Mouse (Mus musculus) neural tube, embryonic 15.5 days (tissue): ENCODE measurements at regions not wholly inside any gene's neighbourhood (a gene's known extent, or its start where the extent isn't known, plus 50 kb on each side); places are given as distances from the start of the nearest gene placed in this dataset.

Experiments
- ATAC-seq: fragments of 200-750 bp; cut with Nextera tagmentation; 2 replicates; pipeline ENCODE4 v1.8.0; 2017; ENCODE audit warnings: mild to moderate bottlenecking, moderate TSS enrichment, moderate library complexity; ENCODE audit not compliant: low FRiP score
- H3K27ac ChIP-seq: fragments of 300-500 bp; sonication (generic); replicated peaks from 2 replicates; pipeline ENCODE4 v1.5.1; 2015; ENCODE audit warnings: mild to moderate bottlenecking, inconsistent platforms
- H3K27me3 ChIP-seq: fragments of 300-500 bp; sonication (generic); replicated peaks from 2 replicates; pipeline ENCODE4 v1.6.1; 2015; ENCODE audit warnings: inconsistent platforms
- H3K36me3 ChIP-seq: fragments of 300-500 bp; sonication (generic); 2 replicates; pipeline ENCODE4 v1.6.1; 2015; ENCODE audit warnings: inconsistent platforms
- H3K4me1 ChIP-seq: fragments of 300-500 bp; sonication (generic); 2 replicates; pipeline ENCODE4 v1.6.1; 2015; ENCODE audit warnings: inconsistent platforms
- H3K4me2 ChIP-seq: fragments of 300-500 bp; sonication (generic); 2 replicates; pipeline ENCODE4 v1.6.1; 2015; ENCODE audit warnings: inconsistent platforms, mild to moderate bottlenecking, moderate library complexity
- H3K4me3 ChIP-seq: fragments of 300-500 bp; sonication (generic); replicated peaks from 2 replicates; pipeline ENCODE4 v1.5.1; 2015; ENCODE audit warnings: mild to moderate bottlenecking, inconsistent platforms
- H3K9ac ChIP-seq: fragments of 300-500 bp; sonication (generic); replicated peaks from 2 replicates; pipeline ENCODE4 v1.6.1; 2015; ENCODE audit warnings: mild to moderate bottlenecking, inconsistent platforms
- H3K9me3 ChIP-seq: fragments of 300-500 bp; sonication (generic); replicated peaks from 2 replicates; pipeline ENCODE4 v1.6.1; 2016; ENCODE audit warnings: inconsistent platforms
- WGBS: fragments of 180-500 bp; shearing (Covaris S2); methylation state at CpG from one replicate; pipeline ENCODE4 v1.1.7; 2015; ENCODE audit warnings: mixed read lengths; 5-methylcytosine and 5-hydroxymethylcytosine counted together

DNA sequence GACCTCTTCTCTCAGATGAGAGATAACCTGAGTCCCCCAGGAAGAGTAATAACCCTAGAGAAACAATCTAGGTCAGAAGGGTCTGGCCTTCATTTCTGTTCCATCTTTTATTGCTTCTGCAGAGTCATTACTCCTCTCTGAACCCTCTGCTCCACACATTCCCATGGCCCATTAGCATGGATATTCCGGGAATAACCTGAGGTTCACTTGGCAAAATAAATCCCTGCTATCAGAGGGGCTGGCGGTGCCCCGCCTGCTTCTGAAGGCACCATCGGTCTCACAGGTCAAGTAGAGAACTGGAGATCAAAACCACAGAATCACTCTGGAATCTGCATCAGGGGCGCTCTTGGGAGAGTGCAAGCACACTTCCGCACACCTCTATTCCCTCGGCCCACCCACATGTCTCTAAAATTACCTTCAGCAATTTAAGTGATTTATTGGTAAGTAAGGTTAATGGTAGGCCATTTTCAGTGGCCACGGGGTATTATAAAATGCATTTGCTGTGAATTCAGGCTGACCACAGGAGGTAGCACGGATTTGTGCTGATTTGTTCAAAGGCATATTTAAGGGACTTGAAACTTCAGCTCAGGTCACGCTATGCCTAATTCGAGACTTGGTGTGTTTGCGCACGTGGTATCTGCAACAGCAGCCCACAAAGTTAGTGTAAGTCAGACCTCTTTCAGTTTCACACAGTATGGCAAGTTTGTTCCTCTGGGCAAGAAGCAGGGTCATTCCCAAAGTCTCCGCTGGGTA is 243.4 kb upstream of the Adcy2 start:
- H3K4me2 ChIP-seq = no peak overlapping the region
- 44% methylated on average over 14 of the region's 14 CpGs for WGBS
- ATAC-seq = no peak
- no peaks in the 10 kb centered on the region for H3K27me3 ChIP-seq
- no peak overlapping the region for H3K4me3 ChIP-seq
- no peaks in the 10 kb centered on the region for H3K9me3 ChIP-seq
- H3K4me1 ChIP-seq = no peaks in the 10 kb centered on the region; the same call in 1 of the 2 replicates
- no peaks in the 10 kb centered on the region for H3K36me3 ChIP-seq
- no peak overlapping the region for H3K27ac ChIP-seq
- no peak overlapping the region for H3K9ac ChIP-seq

DNA sequence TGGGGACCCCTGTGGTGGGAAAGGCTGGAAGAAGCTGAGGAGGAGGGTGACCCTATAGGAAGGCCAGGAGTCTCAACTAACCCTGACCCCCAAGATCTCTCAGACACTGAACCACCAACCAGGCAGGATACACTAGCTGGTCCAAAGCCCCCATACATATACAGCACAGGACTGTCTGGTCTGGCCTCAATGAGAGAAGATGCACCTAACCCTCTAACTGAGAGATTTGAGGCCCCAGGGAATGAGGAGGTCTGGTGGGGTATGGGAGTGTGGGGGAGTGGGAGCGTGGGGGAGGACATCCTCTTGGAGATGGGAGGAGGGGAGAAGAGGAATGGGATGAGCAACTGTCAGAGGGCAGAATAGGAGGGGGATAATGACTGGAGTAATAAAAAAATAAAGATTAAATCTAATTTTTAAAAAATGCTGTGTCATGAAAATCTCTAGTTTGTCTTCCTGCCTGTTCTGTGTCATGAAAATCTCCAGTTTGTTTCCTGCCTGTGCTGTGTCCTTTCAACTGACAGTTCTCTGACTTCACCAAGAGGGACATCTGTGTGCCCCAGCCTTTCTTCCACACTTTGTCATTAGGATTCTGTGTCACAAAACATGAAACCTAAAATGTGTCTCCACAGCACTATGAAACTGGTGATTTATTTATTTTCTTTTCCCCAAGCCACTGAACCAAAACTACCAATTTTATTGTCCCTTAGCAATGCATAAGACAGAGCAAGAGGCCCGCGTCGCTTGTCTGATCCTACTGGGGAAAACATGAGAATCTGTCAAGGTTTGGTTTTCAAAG is 251.2 kb upstream of the Adcy2 start:
- H3K36me3 ChIP-seq = no peaks in the 10 kb centered on the region
- no peaks in the 10 kb centered on the region for H3K27me3 ChIP-seq
- H3K4me3 ChIP-seq = no peak overlapping the region
- no peak overlapping the region for H3K4me2 ChIP-seq
- 55% methylated on average over 4 of the region's 4 CpGs for WGBS
- peaks cover 15% of the 10 kb centered on the region for H3K4me1 ChIP-seq
- ATAC-seq = no peak
- no peak overlapping the region for H3K9ac ChIP-seq
- no peaks in the 10 kb centered on the region for H3K9me3 ChIP-seq
- no peak overlapping the region for H3K27ac ChIP-seq

DNA sequence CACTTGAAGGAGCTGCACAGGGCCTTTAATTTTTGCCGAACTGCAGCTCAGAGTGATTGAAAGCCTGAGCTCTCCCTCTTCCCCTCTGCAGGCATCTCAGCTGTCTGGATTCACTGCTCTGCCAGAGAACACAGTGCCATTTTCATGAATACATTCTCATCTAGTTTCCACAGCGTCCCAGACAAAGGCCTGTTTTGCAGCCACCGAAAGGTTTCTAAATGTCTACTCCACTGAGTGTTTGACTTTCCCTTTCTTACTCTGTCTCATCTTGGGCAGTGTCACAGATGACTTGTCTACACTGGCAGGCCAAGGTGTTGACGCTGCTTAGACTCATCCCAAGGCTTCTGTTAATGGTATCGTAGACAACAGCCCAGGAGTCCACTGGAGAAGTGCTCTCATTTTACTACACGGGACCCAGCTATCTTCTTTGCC is 251.8 kb upstream of the Adcy2 start:
- no peaks in the 10 kb centered on the region for H3K9me3 ChIP-seq
- WGBS = 63% methylated on average over 6 of the region's 6 CpGs
- ATAC-seq = no peak
- peaks cover 15% of the 10 kb centered on the region for H3K4me1 ChIP-seq
- no peak overlapping the region; the same call in 1 of the 2 replicates for H3K27ac ChIP-seq
- no peaks in the 10 kb centered on the region for H3K36me3 ChIP-seq
- H3K4me3 ChIP-seq = no peak overlapping the region
- H3K27me3 ChIP-seq = no peaks in the 10 kb centered on the region
- H3K9ac ChIP-seq = no peak overlapping the region
- H3K4me2 ChIP-seq = no peak overlapping the region

DNA sequence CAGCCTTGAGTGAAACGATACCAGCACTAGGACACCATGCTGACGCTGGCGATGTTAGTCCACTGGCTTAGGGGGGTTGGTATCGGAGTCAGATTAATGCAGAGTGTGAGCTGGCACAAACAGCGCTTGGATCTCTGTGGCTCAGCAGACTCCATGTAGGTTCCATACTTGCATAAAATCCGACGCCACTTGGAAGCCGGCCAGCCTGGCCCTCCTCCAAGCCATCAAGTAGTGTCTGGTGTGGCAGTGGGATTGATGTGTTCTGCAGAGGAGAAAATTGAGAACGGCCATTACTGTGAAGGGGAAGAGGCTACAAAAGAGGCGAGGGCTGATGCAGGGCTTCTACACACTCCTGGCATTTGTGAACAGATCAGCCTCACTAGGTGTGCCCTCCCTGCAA is 253.0 kb upstream of the Adcy2 start:
- Histone ChIP-seq H3K9me3 (no peaks in the 10 kb centered on the region), H3K4me3 (no peak overlapping the region), H3K27me3 (no peaks in the 10 kb centered on the region), H3K36me3 (no peaks in the 10 kb centered on the region), H3K9ac (no peak overlapping the region), H3K27ac (0 out of 2 replicates have a peak overlapping the region, but pooled peaks have one; percentile 39), H3K4me2 (no peak overlapping the region; the same call in 1 of the 2 replicates), H3K4me1 (peaks cover 15% of the 10 kb centered on the region)
- peak; percentile 71 for ATAC-seq
- 53% methylated on average over 10 of the region's 10 CpGs for WGBS

DNA sequence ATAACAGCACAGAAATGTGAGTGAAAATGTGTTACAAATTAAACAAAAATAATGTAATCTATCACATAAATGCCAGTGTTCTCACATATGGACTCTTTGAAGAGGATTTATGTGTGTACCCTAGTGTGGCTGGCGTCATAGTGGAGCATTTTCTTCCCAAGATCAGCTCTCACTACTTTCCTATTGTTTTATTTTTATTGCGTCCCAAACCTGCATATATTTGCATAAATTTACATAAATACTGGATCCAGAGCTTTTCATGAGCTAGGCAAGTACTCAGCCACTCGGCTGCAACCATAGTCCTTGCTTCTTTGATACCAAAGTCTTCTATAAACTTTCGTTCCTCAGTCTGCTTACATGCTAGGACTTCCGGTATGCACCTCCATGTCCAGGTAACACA is 261.1 kb upstream of the Adcy2 start:
- H3K27ac ChIP-seq = 0 out of 2 replicates have a peak overlapping the region, but pooled peaks have one; percentile 11
- no peaks in the 10 kb centered on the region for H3K9me3 ChIP-seq
- no peak overlapping the region for H3K4me2 ChIP-seq
- 30% methylated on average over 5 of the region's 5 CpGs for WGBS
- no peaks in the 10 kb centered on the region for H3K36me3 ChIP-seq
- peaks cover 11% of the 10 kb centered on the region for H3K4me1 ChIP-seq
- no peaks in the 10 kb centered on the region for H3K27me3 ChIP-seq
- ATAC-seq = peak; percentile 60; the same call in 1 of the 2 replicates
- no peak overlapping the region for H3K9ac ChIP-seq
- H3K4me3 ChIP-seq = no peak overlapping the region

DNA sequence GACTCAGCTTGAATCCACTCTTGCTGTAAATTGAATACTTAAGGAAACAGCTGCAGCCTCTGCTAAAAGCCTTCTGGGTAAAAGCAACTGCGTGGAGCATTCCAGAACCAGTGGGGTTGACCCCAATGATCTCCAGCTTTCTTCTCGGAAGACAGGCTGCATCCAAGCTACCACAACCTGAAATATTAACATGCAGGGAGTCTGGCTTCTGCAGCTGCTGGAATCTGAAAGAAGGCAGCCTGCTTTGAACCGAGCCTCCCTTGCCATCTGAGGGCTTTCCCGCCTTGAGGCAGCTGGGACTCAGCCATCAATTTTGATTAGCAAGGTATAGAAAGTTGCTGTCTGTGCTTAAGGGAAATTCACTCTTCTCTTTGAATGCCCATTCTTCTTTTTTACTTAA is 261.6 kb upstream of the Adcy2 start:
- no peak overlapping the region for H3K9ac ChIP-seq
- peaks cover 11% of the 10 kb centered on the region for H3K4me1 ChIP-seq
- no peak overlapping the region for H3K4me3 ChIP-seq
- H3K27me3 ChIP-seq = no peaks in the 10 kb centered on the region
- 0 out of 2 replicates have a peak overlapping the region, but pooled peaks have one; percentile 11 for H3K27ac ChIP-seq
- no peak overlapping the region for H3K4me2 ChIP-seq
- ATAC-seq = no peak
- no peaks in the 10 kb centered on the region for H3K9me3 ChIP-seq
- no peaks in the 10 kb centered on the region for H3K36me3 ChIP-seq
- WGBS = 26% methylated on average over 4 of the region's 4 CpGs

DNA sequence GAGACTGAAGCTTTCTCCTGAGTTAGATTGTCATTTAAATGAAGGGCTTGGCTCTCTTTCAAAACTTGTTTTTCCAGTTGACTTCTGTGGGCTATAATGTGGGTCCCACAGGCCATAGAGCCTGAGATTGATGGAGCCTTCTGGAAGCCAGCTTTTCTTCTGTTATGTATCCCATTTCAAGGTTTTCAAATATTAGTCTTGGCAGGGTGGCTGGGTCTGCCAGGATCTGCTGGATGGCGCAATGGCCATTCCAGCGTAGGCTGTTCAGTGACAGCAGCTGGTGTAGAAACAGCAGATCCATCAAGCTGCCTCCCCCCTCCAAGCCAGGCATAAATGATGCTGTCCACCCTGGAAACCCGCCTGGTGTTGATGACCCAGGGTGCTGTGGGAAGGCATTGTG is 264.4 kb upstream of the Adcy2 start:
- no peak overlapping the region for H3K4me2 ChIP-seq
- 42% methylated on average over 3 of the region's 3 CpGs for WGBS
- H3K36me3 ChIP-seq = no peaks in the 10 kb centered on the region
- H3K4me3 ChIP-seq = no peak overlapping the region
- H3K4me1 ChIP-seq = peaks cover 11% of the 10 kb centered on the region
- H3K27me3 ChIP-seq = no peaks in the 10 kb centered on the region
- no peaks in the 10 kb centered on the region for H3K9me3 ChIP-seq
- peak; percentile 71 for ATAC-seq
- no peak overlapping the region for H3K9ac ChIP-seq
- H3K27ac ChIP-seq = no peak overlapping the region

DNA sequence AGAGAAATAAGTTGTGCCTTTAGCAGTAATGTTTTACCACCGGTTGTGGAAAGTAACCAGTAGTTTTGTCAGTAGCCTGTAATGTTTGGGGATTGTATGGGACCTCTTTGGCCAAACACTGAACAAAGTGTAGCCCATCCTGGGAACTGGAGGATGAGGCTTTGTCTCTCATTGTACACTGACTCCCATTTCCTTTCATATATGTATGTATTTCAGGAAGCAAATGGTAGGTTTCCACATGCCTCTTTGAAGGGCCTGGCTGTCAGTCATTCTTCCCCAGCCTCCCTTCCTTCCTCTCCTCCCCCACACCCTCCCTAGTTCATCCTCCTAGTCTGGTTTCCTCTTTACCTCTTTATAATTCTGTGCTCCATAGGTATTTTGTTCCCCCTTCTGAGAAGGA is 266.7 kb upstream of the Adcy2 start:
- ATAC-seq = no peak
- WGBS = 84% methylated on average over 1 of the region's 1 CpGs
- H3K4me3 ChIP-seq = no peak overlapping the region
- no peaks in the 10 kb centered on the region for H3K9me3 ChIP-seq
- H3K4me1 ChIP-seq = peaks cover 4% of the 10 kb centered on the region
- H3K36me3 ChIP-seq = no peaks in the 10 kb centered on the region
- no peaks in the 10 kb centered on the region for H3K27me3 ChIP-seq
- no peak overlapping the region for H3K27ac ChIP-seq
- no peak overlapping the region for H3K4me2 ChIP-seq
- no peak overlapping the region for H3K9ac ChIP-seq

GRCm38 (mm10) chr13:69272506-69272905 is 261.0 kb upstream of the Nsun2 start:
- Histone ChIP-seq H3K4me3 (no peak overlapping the region), H3K36me3 (no peaks in the 10 kb centered on the region), H3K9ac (no peak overlapping the region), H3K27me3 (no peaks in the 10 kb centered on the region), H3K4me1 (no peaks in the 10 kb centered on the region), H3K9me3 (no peaks in the 10 kb centered on the region), H3K27ac (no peak overlapping the region), H3K4me2 (no peak overlapping the region)
- ATAC-seq = no peak
- 43% methylated on average over 3 of the region's 3 CpGs for WGBS

- ATAC-seq = peak; percentile 79
- Histone ChIP-seq H3K4me2 (no peak overlapping the region), H3K9me3 (no peaks in the 10 kb centered on the region), H3K27me3 (no peaks in the 10 kb centered on the region), H3K4me1 (peaks cover 8% of the 10 kb centered on the region; the same call in 1 of the 2 replicates), H3K9ac (no peak overlapping the region), H3K27ac (no peak overlapping the region), H3K36me3 (no peaks in the 10 kb centered on the region), H3K4me3 (no peak overlapping the region)
- 49% methylated on average over 8 of the region's 8 CpGs for WGBS
These were observed 253.9 kb upstream of the Nsun2 start for GRCm38 (mm10) chr13:69279647-69280046.

GRCm38 (mm10) chr13:69294483-69294882 is 239.1 kb upstream of the Nsun2 start:
- Histone ChIP-seq H3K4me2 (no peak overlapping the region), H3K36me3 (no peaks in the 10 kb centered on the region), H3K27ac (no peak overlapping the region), H3K27me3 (no peaks in the 10 kb centered on the region), H3K4me3 (no peak overlapping the region), H3K9me3 (no peaks in the 10 kb centered on the region), H3K9ac (no peak overlapping the region), H3K4me1 (no peaks in the 10 kb centered on the region)
- WGBS = 100% methylated on average over 1 of the region's 1 CpGs
- no peak for ATAC-seq

DNA sequence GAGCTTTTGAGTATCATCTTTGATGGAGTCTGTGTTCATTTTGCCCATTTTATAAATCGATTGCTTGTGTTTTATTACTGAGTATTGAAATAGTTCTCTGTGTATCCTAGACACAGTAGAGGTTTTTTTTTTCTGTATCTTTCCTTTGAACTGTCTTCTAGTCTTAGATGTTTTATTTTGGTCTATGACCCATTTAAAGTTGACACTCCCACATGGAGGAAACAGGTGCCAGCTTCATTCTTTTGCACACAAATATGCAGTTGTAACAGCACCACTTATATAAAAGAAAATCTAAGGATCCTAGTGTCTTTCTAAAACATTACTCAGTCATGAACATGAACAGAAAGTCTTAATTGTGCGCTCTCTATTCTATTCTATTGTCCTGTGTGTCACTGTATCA is 230.2 kb upstream of the Nsun2 start:
- Histone ChIP-seq H3K9ac (no peak overlapping the region), H3K4me3 (no peak overlapping the region), H3K36me3 (no peaks in the 10 kb centered on the region), H3K27ac (no peak overlapping the region), H3K27me3 (no peaks in the 10 kb centered on the region), H3K9me3 (no peaks in the 10 kb centered on the region), H3K4me2 (no peak overlapping the region), H3K4me1 (no peaks in the 10 kb centered on the region)
- 94% methylated on average over 2 of the region's 2 CpGs for WGBS
- ATAC-seq = no peak
